Mouse (Mus musculus) brain, embryonic 14.5 days (tissue): Measurements from ENCODE around the gene Usp44. TPM values are rescaled to one million over a fixed set of nuclear protein-coding genes. Genes with fewer than 3 reads are reported as not detected.

Experiments
- DNase-seq: peaks from one replicate; pipeline ENCODE4 v3.0.0-alpha.2; 2011; ENCODE audit warnings: low read depth
- CTCF ChIP-seq: fragments of 200-500 bp; IDR thresholded peaks from 2 replicates; pipeline ENCODE4 v1.5.1; 2012; ENCODE audit warnings: inconsistent platforms, mild to moderate bottlenecking, moderate library complexity, borderline replicate concordance; ENCODE audit not compliant: insufficient read depth, insufficient read length; ENCODE audit errors: extremely low read depth
- POLR2A ChIP-seq: fragments of 200-500 bp; IDR thresholded peaks from 2 replicates; pipeline ENCODE4 v1.6.1; 2012; ENCODE audit warnings: mild to moderate bottlenecking, inconsistent platforms, borderline replicate concordance; ENCODE audit not compliant: poor library complexity, insufficient read depth, insufficient read length, severe bottlenecking; ENCODE audit errors: extremely low read depth
- polyA plus RNA-seq: library from polyadenylated mRNA; depleted of rRNA; stranded (reverse); fragments of >200 nt; gene quantifications from 2 replicates; pipeline ENCODE4 v1.2.3, GENCODE M21; 2012

Usp44 gene
- polyA plus RNA-seq, 1 experiment, result 0.49 TPM

GRCm38 (mm10) chr10:93868401-93868800 lies 37.0 kb downstream of the Usp44 start:
- TF ChIP-seq CTCF (no peak), POLR2A (no peak)
- DNase-seq, result no peak

- no peak for DNase-seq
- TF ChIP-seq CTCF (no peak), POLR2A (no peak)
These were observed 37.5 kb downstream of the Usp44 start for GRCm38 (mm10) chr10:93868886-93869285.

GRCm38 (mm10) chr10:93876772-93877171 lies 45.4 kb downstream of the Usp44 start:
- no peak for DNase-seq
- TF ChIP-seq POLR2A (no peak), CTCF (no peak)

GRCm38 (mm10) chr10:93878732-93879131 lies 47.4 kb downstream of the Usp44 start:
- DNase-seq, result no peak
- TF ChIP-seq CTCF (no peak), POLR2A (no peak)

- TF ChIP-seq POLR2A (no peak), CTCF (no peak)
- no peak for DNase-seq
These were observed 50.6 kb downstream of the Usp44 start for GRCm38 (mm10) chr10:93881918-93882317.

GRCm38 (mm10) chr10:93882738-93883364 lies 51.5 kb downstream of the Usp44 start:
- no peak for TF ChIP-seq CTCF
- TF ChIP-seq POLR2A, result no peak
- no peak for DNase-seq

GRCm38 (mm10) chr10:93885839-93886477 lies 54.6 kb downstream of the Usp44 start:
- TF ChIP-seq POLR2A, result no peak
- no peak for TF ChIP-seq CTCF
- no peak for DNase-seq

GRCm38 (mm10) chr10:93888590-93888934 lies 57.2 kb downstream of the Usp44 start:
- TF ChIP-seq CTCF (no peak), POLR2A (no peak)
- no peak for DNase-seq

GRCm38 (mm10) chr10:93888935-93889578 lies 57.7 kb downstream of the Usp44 start:
- peak; percentile 65 for DNase-seq
- TF ChIP-seq CTCF (no peak), POLR2A (no peak)

GRCm38 (mm10) chr10:93889579-93889950 lies 58.2 kb downstream of the Usp44 start:
- TF ChIP-seq CTCF (no peak), POLR2A (peak; percentile 75; the same call in 1 of the 2 replicates)
- peak; percentile 98 for DNase-seq

GRCm38 (mm10) chr10:93889976-93890375 lies 58.6 kb downstream of the Usp44 start:
- no peak for DNase-seq
- TF ChIP-seq CTCF (no peak), POLR2A (no peak)

GRCm38 (mm10) chr10:93890565-93890964 lies 59.2 kb downstream of the Usp44 start:
- no peak for TF ChIP-seq CTCF
- no peak for DNase-seq

- no peak for DNase-seq
- TF ChIP-seq POLR2A (no peak), CTCF (no peak)
These were observed 59.7 kb downstream of the Usp44 start for GRCm38 (mm10) chr10:93891031-93891430.

GRCm38 (mm10) chr10:93892551-93892950 lies 61.2 kb downstream of the Usp44 start:
- DNase-seq, result no peak
- TF ChIP-seq CTCF (no peak), POLR2A (no peak)
